Mouse (Mus musculus) MEL (cell line): ENCODE measurements around the gene Rhox4b. TPM values are rescaled to one million over a fixed set of nuclear protein-coding genes. Genes with fewer than 3 reads are reported as not detected.
"Not testable (repeated sequence)": the region's sequence is repeated elsewhere in the genome, so short reads cannot be mapped to it uniquely, and the experiment has no call there.

Experiments
- DNase-seq: peaks from one replicate; pipeline ENCODE4 v3.0.0; 2011; ENCODE audit warnings: low read depth, low spot score
- H3K27ac ChIP-seq: 2 replicates; pipeline ENCODE4 v1.5.1; 2012; ENCODE audit warnings: low read depth, mild to moderate bottlenecking, control low read depth, low read length, moderate library complexity; ENCODE audit not compliant: control insufficient read depth
- H3K27me3 ChIP-seq, 2 experiments: fragments of 150-350 bp in 1 of 2; sonication (generic) in 1 of 2; 2 replicates each; pipeline ENCODE4 v1.6.1; 2012; ENCODE audit warnings: low read length in 2 of 2, mild to moderate bottlenecking in 2 of 2, improper control_type of control experiment in 1 of 2, moderate library complexity in 1 of 2; ENCODE audit not compliant: insufficient read depth in 2 of 2, control insufficient read depth in 1 of 2
- H3K36me3 ChIP-seq, 2 experiments: 2 replicates each; pipeline ENCODE4 v1.6.1; 2012 to 2014; ENCODE audit warnings: low read length in 2 of 2, improper control_type of control experiment in 1 of 2, inconsistent platforms in 1 of 2, mild to moderate bottlenecking in 1 of 2; ENCODE audit not compliant: insufficient read depth in 2 of 2, control insufficient read depth in 1 of 2
- H3K4me1 ChIP-seq, 2 experiments: fragments of 150-350 bp in 1 of 2; sonication (generic) in 1 of 2; 2 replicates each; pipeline ENCODE4 v1.6.1; 2012; ENCODE audit warnings: low read length in 2 of 2, improper control_type of control experiment in 1 of 2, mild to moderate bottlenecking in 1 of 2; ENCODE audit not compliant: insufficient read depth in 2 of 2, control insufficient read depth in 1 of 2
- H3K4me3 ChIP-seq, 2 experiments: fragments of 150-350 bp in 1 of 2; sonication (generic) in 1 of 2; 2 replicates each; pipeline ENCODE4 v1.5.1; 2012; ENCODE audit warnings: low read depth in 2 of 2, low read length in 2 of 2, mild to moderate bottlenecking in 2 of 2, moderate library complexity in 2 of 2, control low read depth in 1 of 2, improper control_type of control experiment in 1 of 2; ENCODE audit not compliant: control insufficient read depth in 1 of 2, insufficient read depth in 1 of 2
- H3K79me2 ChIP-seq: 2 replicates; pipeline ENCODE4 v1.6.1; 2012; ENCODE audit warnings: mild to moderate bottlenecking, low read length, moderate library complexity; ENCODE audit not compliant: control insufficient read depth, poor library complexity, insufficient read depth
- H3K9ac ChIP-seq: 2 replicates; pipeline ENCODE4 v1.6.1; 2012; ENCODE audit warnings: low read depth, mild to moderate bottlenecking, control low read depth, low read length, moderate library complexity; ENCODE audit not compliant: control insufficient read depth, poor library complexity, severe bottlenecking
- H3K9me3 ChIP-seq: fragments of 150-350 bp; sonication (generic); replicated peaks from 2 replicates; pipeline ENCODE4 v1.6.1; 2012; ENCODE audit warnings: mild to moderate bottlenecking, low read length, improper control_type of control experiment, moderate library complexity; ENCODE audit not compliant: insufficient read depth
- polyA plus RNA-seq, 2 experiments: library from polyadenylated mRNA; stranded (reverse) in 1 of 2; unstranded in 1 of 2; fragments of >175 nt in 1 of 2; fragments of >200 nt in 1 of 2; gene quantifications; 2 replicates each; pipeline versions ENCODE4 v1.2.1 to v1.2.4; 2012; ENCODE audit warnings: low replicate concordance in 2 of 2, low read depth in 1 of 2; ENCODE audit not compliant: insufficient read length in 2 of 2, insufficient read depth in 1 of 2, missing spikeins in 1 of 2
- total RNA-seq: library from RNA; depleted of rRNA; stranded (reverse); fragments of 300-350 nt; gene quantifications from 2 replicates; pipeline ENCODE4 v1.2.3, GENCODE M21; 2012; rRNA removed

Rhox4b gene
- total RNA-seq (not detected in 2 replicates), polyA plus RNA-seq (not detected)

DNA sequence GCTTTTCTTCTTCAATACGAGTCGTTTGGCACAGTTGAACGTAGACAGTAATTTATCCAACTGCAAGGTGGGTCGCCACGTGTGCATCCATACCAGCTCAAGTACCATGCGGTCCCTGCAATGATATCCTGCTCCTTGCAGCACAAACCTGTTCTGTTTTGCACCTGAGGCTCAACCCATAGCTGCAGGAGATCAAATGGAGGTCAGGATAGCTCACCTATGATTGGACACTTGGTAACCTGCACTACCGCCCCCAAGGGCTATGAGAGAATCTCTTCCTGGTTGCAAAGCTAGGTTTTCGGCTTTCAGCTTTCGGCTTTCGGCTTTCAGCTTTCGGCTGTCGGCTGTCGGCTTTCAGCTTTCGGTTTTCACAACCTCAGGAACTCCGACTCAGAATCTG is at the start of gene Rhox4b:
Gene Rhox4b, plus strand, starts transcription at position 301 of the 400 bp plus-strand sequence.
- not testable (repeated sequence) for H3K27me3 ChIP-seq, H3K27ac ChIP-seq, H3K9ac ChIP-seq, H3K36me3 ChIP-seq, H3K79me2 ChIP-seq, H3K9me3 ChIP-seq, H3K4me3 ChIP-seq, DNase-seq, H3K4me1 ChIP-seq

DNA sequence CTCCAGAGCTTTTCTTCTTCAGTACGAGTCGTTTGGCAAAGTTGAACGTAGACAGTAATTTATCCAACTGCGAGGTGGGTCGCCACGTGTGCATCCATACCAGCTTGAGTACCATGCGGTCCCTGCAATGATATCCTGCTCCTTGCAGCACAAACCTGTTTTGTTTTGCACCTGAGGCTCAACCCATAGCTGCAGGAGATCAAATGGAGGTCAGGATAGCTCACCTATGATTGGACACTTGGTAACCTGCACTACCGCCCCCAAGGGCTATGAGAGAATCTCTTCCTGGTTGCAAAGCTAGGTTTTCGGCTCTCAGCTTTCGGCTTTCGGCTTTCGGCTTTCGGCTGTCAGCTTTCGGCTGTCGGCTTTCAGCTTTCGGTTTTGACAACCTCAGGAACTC is 41.7 kb upstream of the Rhox4b start, which contains the start of gene Rhox4a2:
Gene Rhox4a2, plus strand, starts transcription at position 301 of the 400 bp plus-strand sequence.
- not testable (repeated sequence) for H3K36me3 ChIP-seq, H3K79me2 ChIP-seq, DNase-seq, H3K27me3 ChIP-seq, H3K9ac ChIP-seq, H3K27ac ChIP-seq, H3K9me3 ChIP-seq, H3K4me3 ChIP-seq, H3K4me1 ChIP-seq

DNA sequence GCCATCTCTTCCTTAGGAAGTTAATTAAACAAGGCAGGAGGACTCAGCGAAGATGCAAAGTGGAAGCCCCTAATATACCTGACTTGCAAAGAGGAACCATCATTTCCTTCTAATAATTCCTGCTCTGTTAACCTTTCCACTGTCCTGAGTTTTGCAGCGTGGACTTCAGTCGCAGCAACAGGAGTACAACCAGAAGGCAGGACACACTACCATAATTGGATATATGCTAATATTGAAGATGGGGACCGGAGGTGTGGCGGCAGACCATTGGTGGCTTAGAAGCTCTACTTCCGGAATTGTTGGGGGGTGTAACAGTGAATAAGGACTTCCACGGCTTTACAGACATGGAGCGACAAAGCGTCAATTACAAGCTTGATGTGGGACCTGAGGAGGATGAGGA is 20.5 kb upstream of the Rhox4b start, which contains the start of gene Rhox2b:
Gene Rhox2b, plus strand, starts transcription at position 301 of the 400 bp plus-strand sequence.
- H3K36me3 ChIP-seq, H3K4me1 ChIP-seq, H3K27me3 ChIP-seq, H3K27ac ChIP-seq, H3K9me3 ChIP-seq, H3K4me3 ChIP-seq, DNase-seq, H3K9ac ChIP-seq, H3K79me2 ChIP-seq: not testable (repeated sequence)

DNA sequence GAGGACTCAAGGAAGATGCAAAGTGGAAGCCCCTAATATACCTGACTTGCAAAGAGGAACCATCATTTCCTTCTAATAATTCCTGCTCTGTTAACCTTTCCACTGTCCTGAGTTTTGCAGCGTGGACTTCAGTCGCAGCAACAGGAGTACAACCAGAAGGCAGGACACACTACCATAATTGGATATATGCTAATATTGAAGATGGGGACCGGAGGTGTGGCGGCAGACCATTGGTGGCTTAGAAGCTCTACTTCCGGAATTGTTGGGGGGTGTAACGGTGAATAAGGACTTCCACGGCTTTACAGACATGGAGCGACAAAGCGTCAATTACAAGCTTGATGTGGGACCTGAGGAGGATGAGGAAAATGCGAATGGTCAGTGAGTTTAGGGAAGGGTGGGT is 21.1 kb downstream of the Rhox4b start, which contains the start of gene Rhox2c:
Gene Rhox2c, plus strand, starts transcription at position 301 of the 400 bp plus-strand sequence.
- DNase-seq, H3K9me3 ChIP-seq, H3K79me2 ChIP-seq, H3K27ac ChIP-seq, H3K36me3 ChIP-seq, H3K9ac ChIP-seq, H3K4me3 ChIP-seq, H3K27me3 ChIP-seq, H3K4me1 ChIP-seq: not testable (repeated sequence)

DNA sequence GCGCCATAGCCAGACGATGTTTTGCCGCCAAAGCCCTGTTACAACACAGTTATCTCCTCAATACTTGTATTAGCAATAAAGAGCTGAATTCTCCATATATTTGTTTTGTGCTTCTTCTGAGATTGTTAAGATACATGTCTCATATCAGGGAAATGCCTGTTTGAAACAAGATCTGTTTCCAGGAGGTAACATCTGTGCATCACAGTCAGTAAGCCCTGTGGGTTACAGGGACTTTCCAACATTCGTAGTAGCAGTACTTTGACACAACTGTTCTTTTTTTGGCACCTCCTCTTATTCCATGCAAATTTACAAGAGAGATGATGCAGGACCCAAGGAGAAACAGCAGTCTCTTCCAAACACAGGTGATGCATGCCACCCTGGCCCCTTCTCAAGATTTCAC is 26.0 kb downstream of the Rhox4b start, which contains the start of gene Rhox3c:
Gene Rhox3c, plus strand, starts transcription at position 301 of the 400 bp plus-strand sequence.
- not testable (repeated sequence) for H3K27me3 ChIP-seq, H3K9ac ChIP-seq, H3K9me3 ChIP-seq, H3K4me1 ChIP-seq, H3K27ac ChIP-seq, DNase-seq, H3K79me2 ChIP-seq, H3K36me3 ChIP-seq, H3K4me3 ChIP-seq

DNA sequence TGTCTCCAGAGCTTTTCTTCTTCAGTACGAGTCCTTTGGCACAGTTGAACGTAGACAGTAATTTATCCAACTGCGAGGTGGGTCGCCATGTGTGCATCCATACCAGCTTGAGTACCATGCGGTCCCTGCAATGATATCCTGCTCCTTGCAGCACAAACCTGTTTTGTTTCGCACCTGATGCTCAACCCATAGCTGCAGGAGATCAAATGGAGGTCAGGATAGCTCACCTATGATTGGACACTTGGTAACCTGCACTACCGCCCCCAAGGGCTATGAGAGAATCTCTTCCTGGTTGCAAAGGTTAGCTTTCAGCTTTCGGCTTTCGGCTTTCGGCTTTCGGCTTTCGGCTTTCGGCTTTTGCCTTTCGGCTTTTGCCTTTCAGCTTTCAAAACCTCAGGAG is 47.7 kb downstream of the Rhox4b start, which contains the start of gene Rhox4c:
Gene Rhox4c, plus strand, starts transcription at position 301 of the 400 bp plus-strand sequence.
- H3K27ac ChIP-seq, H3K36me3 ChIP-seq, H3K4me3 ChIP-seq: not testable (repeated sequence)

More for the DNA sequence above, 47.7 kb downstream of the Rhox4b start, which contains the start of gene Rhox4c:
- H3K27me3 ChIP-seq, DNase-seq, H3K79me2 ChIP-seq, H3K4me1 ChIP-seq, H3K9ac ChIP-seq, H3K9me3 ChIP-seq: not testable (repeated sequence)
